7 mouse cellular contexts compared by ENCODE assay signal in the genomic region with DNA sequence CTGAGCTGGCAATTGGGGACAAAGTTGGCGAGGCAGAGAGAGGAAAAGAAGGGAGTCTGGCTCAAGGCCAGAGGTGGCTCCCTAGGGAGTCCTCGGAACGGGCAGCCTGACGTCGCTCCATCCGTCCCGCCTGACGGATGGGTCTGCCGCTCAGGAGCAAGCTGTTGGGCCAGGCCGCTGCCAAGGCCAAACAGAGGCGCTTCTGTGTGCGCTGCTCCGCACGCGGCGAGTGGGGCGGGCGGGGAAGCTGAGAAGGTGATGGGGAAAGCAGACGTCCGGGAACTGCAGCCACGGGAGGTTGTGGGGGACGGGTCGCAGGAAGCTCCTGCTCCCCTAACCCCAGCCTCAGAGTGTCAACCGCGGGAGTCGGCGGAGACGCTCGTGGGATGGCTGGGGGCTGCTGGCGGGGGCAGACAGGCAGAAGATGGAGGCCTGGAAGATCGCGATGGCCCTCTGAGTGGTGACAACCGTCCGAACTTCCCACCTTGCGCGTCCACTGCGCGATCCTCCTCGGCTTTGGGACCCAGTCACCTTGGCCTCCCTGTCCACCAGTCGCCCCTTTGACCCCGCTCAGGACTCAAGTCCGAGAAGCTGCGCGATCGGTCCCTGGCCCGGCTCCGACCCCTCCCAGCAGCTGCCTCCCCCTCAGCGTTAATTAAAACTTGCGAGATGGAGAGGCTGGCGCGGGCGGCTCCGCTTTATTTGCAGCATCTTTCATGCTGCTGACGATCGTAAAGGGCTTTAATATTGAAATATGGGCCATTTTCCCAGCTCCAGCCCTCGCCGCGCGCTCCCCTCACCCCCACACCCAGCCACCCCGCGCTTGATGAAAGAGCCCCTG.
DNase-seq lines count a peak whose midpoint lies in the region; ATAC-seq lines count a peak whose summit lies in the region.

No protein-coding gene starts in this region.

- ATAC-seq in CD4-positive, CD25-positive, alpha-beta regulatory T cell, adult 4 months: no peak

- DNase-seq in MN1 (ENCODE audit: low spot score): peak; percentile 87
- peak; percentile 52 to 53 for DNase-seq in adrenal gland, adult 18-20 months (ENCODE audit: low spot score in 2 of 2)
- DNase-seq in forelimb bud, embryonic 11.5 days (ENCODE audit: low read depth, low spot score): peak; percentile 67
- peak; percentile 27 to 44 for DNase-seq in kidney, adult 8-10 months
- DNase-seq in lung, postnatal 36 days: peak; percentile 13
- no peak for DNase-seq in left cerebral cortex, adult 18-20 months (ENCODE audit: low spot score in 2 of 2)

Comparison
In these comparisons a context has a peak if more than half of its experiments do, and no peak if none do; other contexts are left out.
1. DNase-seq: peak in MN1 (single experiment), adrenal gland, adult 18-20 months (2 of 2), forelimb bud, embryonic 11.5 days (single experiment), kidney, adult 8-10 months (2 of 2) and lung, postnatal 36 days (single experiment); none in left cerebral cortex, adult 18-20 months (0 of 2).